Mouse (Mus musculus) adrenal gland, postnatal 10 days (tissue): ENCODE measurements around the gene Phf21b. TPM values are rescaled to one million over a fixed set of nuclear protein-coding genes. Genes with fewer than 3 reads are reported as not detected.

Experiments used
- DNase-seq: peaks from one replicate; pipeline ENCODE4 v3.0.0; 2021; ENCODE audit warnings: mixed read lengths
- total RNA-seq, 2 experiments: library from RNA; stranded (reverse); gene quantifications; 2 replicates each; pipeline ENCODE4 v1.2.3; 2021

Phf21b gene
- total RNA-seq, 2 experiments from 2014 or later, result 1.3 to 2.5 TPM

GRCm38 (mm10) chr15:84846216-84846615 is 9.6 kb downstream of the Phf21b start:
- no peak for DNase-seq

- DNase-seq, result no peak
Observed at GRCm38 (mm10) chr15:84844831-84845230, 11.0 kb downstream of the Phf21b start.

- peak; percentile 14 for DNase-seq
Observed at GRCm38 (mm10) chr15:84843034-84843433, 12.8 kb downstream of the Phf21b start.

- DNase-seq, result no peak
Observed at GRCm38 (mm10) chr15:84841925-84842821, 13.7 kb downstream of the Phf21b start.

GRCm38 (mm10) chr15:84840560-84840959 is 15.3 kb downstream of the Phf21b start:
- DNase-seq, result no peak

GRCm38 (mm10) chr15:84839521-84839920 is 16.3 kb downstream of the Phf21b start:
- peak; percentile 29 for DNase-seq

- peak; percentile 15 for DNase-seq
Observed at GRCm38 (mm10) chr15:84837896-84838295, 18.0 kb downstream of the Phf21b start.

- DNase-seq, result peak; percentile 94
Observed at GRCm38 (mm10) chr15:84829416-84829815, 26.4 kb downstream of the Phf21b start.

- DNase-seq, result no peak
Observed at GRCm38 (mm10) chr15:84828603-84829002, 27.2 kb downstream of the Phf21b start.

GRCm38 (mm10) chr15:84823086-84823485 is 32.8 kb downstream of the Phf21b start:
- no peak for DNase-seq

- no peak for DNase-seq
Observed at GRCm38 (mm10) chr15:84820811-84821210, 35.0 kb downstream of the Phf21b start.

GRCm38 (mm10) chr15:84818284-84818683 is 37.6 kb downstream of the Phf21b start:
- DNase-seq, result no peak

GRCm38 (mm10) chr15:84817589-84817988 is 38.3 kb downstream of the Phf21b start:
- no peak for DNase-seq

- DNase-seq, result no peak
Observed at GRCm38 (mm10) chr15:84815171-84815570, 40.7 kb downstream of the Phf21b start.

GRCm38 (mm10) chr15:84812831-84813357 is 43.0 kb downstream of the Phf21b start:
- DNase-seq, result no peak

- peak; percentile 41 for DNase-seq
Observed at GRCm38 (mm10) chr15:84811126-84811525, 44.7 kb downstream of the Phf21b start.

- no peak for DNase-seq
Observed at GRCm38 (mm10) chr15:84809275-84809952, 46.4 kb downstream of the Phf21b start.

GRCm38 (mm10) chr15:84803685-84804084 is 52.2 kb downstream of the Phf21b start:
- DNase-seq, result peak; percentile 83

GRCm38 (mm10) chr15:84800132-84800531 is 55.7 kb downstream of the Phf21b start:
- DNase-seq, result peak; percentile 32

GRCm38 (mm10) chr15:84793649-84794048 is 62.2 kb downstream of the Phf21b start:
- DNase-seq, result no peak

- DNase-seq, result no peak
Observed at GRCm38 (mm10) chr15:84787161-84787560, 68.7 kb downstream of the Phf21b start.

GRCm38 (mm10) chr15:84784812-84785211 is 71.0 kb downstream of the Phf21b start:
- no peak for DNase-seq

GRCm38 (mm10) chr15:84778587-84778986 is 77.3 kb downstream of the Phf21b start:
- no peak for DNase-seq
